Mouse (Mus musculus): ENCODE data around the gene St7l.

DNA sequence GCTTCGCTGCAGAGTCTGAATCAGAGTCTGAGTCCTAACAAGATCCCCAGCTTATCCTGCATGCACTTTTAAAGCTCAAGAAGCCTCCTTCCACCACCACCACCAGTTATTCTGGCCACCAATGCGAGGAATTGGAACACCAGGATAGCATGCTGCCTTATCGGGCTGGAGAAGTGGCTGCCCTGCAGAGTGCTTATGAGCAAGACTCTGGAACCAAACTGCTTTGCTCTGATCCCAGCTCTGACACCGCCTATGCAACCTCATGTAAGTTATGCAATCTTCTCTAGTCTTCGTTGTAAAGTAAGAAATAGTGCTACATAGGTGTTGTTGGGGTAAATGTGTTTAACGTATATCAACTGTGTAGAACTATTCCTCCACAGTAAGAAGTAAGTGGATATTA, 65.6 kb downstream of the St7l start:
- TF ChIP-seq CTCF (IDR thresholded peaks at IDR 0.05; ENCODE audit: extremely low read depth, insufficient read depth, low read length) = no peak
- TF ChIP-seq POLR2A (IDR thresholded peaks at IDR 0.05; ENCODE audit: extremely low read depth, insufficient read depth, low read length) = no peak

Data from cortical plate, adult 2 months (tissue).